Mouse (Mus musculus) hindbrain, embryonic 14.5 days (tissue): ENCODE data around the gene Rbfox1. TPM values are rescaled to one million over a fixed set of nuclear protein-coding genes. Genes with fewer than 3 reads are reported as not detected.

Experiments
- ATAC-seq: fragments of 200-750 bp; cut with Nextera tagmentation; 2 replicates; pipeline ENCODE4 v1.8.0; 2017; ENCODE audit warnings: moderate number of reproducible peaks, mild to moderate bottlenecking, moderate TSS enrichment, moderate library complexity; ENCODE audit not compliant: low FRiP score
- DNase-seq: peaks from one replicate; pipeline ENCODE4 v3.0.0-alpha.2; 2015; ENCODE audit warnings: low spot score
- H3K27ac ChIP-seq: fragments of 300-500 bp; sonication (generic); 2 replicates; pipeline ENCODE4 v1.5.1; 2014; ENCODE audit warnings: mild to moderate bottlenecking, moderate library complexity
- H3K27me3 ChIP-seq: fragments of 300-500 bp; sonication (generic); 2 replicates; pipeline ENCODE4 v1.6.1; 2014; ENCODE audit warnings: mild to moderate bottlenecking, low read length, mixed read lengths; ENCODE audit not compliant: control insufficient read depth, insufficient read depth
- H3K36me3 ChIP-seq: fragments of 300-500 bp; sonication (generic); replicated peaks from 2 replicates; pipeline ENCODE4 v1.6.1; 2014; ENCODE audit not compliant: control insufficient read depth, insufficient read depth
- H3K4me1 ChIP-seq: fragments of 300-500 bp; sonication (generic); replicated peaks from 2 replicates; pipeline ENCODE4 v1.6.1; 2014; ENCODE audit warnings: antibody characterized with exemption, low read length, mixed read lengths; ENCODE audit not compliant: control insufficient read depth, insufficient read depth
- H3K4me2 ChIP-seq: fragments of 300-500 bp; sonication (generic); replicated peaks from 2 replicates; pipeline ENCODE4 v1.6.1; 2014; ENCODE audit warnings: mild to moderate bottlenecking, moderate library complexity
- H3K4me3 ChIP-seq: fragments of 300-500 bp; sonication (generic); replicated peaks from 2 replicates; pipeline ENCODE4 v1.5.1; 2014; ENCODE audit warnings: mild to moderate bottlenecking, low read length
- H3K9ac ChIP-seq: fragments of 300-500 bp; sonication (generic); 2 replicates; pipeline ENCODE4 v1.6.1; 2014
- H3K9me3 ChIP-seq: fragments of 300-500 bp; sonication (generic); 2 replicates; pipeline ENCODE4 v1.6.1; 2016; ENCODE audit warnings: low read length; ENCODE audit not compliant: control insufficient read depth
- WGBS: fragments of 180-500 bp; shearing (Covaris S2); extraction: QIAGEN DNeasy Blood & Tissue Kit; methylation state at CpG from one replicate; pipeline ENCODE4 v1.1.7; 2014; 5-methylcytosine and 5-hydroxymethylcytosine counted together
- polyA plus RNA-seq: library from polyadenylated mRNA; unstranded; fragments of >200 nt; fragmentation: Nextera tagmentation; extraction: Ambion mirVana; gene quantifications from 2 replicates; pipeline ENCODE4 v1.2.1, GENCODE M21; 2014

Rbfox1 gene
- polyA plus RNA-seq, 1 experiment from 2014 or later: 217 TPM

DNA sequence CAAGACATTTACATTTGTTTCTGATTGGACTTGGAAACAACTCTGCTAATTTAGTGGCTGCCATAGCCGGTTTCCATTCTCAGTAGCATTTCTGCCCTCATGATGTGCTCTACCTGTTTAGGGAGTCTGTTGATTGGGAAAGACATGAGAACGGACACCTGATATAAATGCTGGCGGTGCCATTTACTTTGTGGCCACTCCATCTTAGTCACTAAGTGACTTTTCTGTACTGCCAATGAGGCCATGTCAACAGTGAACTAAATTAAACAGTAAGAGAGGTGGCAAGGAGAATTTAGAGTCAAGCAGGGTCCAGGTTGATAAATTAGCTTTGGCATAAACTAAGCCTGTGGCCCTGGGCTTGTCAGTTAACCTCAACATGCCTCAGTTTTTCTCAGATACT, 1191.6 kb downstream of the Rbfox1 start:
- ATAC-seq: no peak
- H3K27ac ChIP-seq: no peak overlapping the region
- H3K4me3 ChIP-seq: no peak overlapping the region
- DNase-seq: no peak
- no peaks in the 10 kb centered on the region for H3K36me3 ChIP-seq
- H3K9me3 ChIP-seq: no peaks in the 10 kb centered on the region
- H3K4me1 ChIP-seq: no peaks in the 10 kb centered on the region
- H3K9ac ChIP-seq: no peak overlapping the region
- WGBS: 87% methylated on average over 3 of the region's 3 CpGs
- no peaks in the 10 kb centered on the region for H3K27me3 ChIP-seq
- no peak overlapping the region for H3K4me2 ChIP-seq

DNA sequence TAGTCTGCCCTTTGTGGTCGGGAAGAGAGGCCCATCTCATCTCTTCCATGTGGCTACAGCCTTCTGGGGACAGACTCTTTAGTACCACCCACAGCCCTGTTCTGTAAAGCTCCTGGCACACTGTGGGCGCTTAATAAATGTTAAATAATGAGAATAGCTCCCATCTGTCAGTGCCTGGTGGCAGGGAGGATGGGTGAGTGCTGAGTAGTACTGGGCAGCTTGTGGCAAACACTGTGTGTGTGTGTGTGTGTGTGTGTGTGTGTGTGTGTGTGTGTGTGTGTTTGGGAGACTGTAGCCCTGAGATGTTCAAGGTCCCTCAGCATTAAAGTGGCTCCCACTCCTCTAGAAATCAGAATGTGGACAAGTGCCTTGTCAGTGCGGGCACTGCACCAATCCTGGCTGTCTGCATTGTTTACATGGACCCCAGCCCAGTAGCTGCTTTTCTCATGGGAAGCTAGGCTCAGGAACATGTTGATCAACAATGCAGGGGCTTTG, 1196.0 kb downstream of the Rbfox1 start:
- ATAC-seq (peak; percentile 51; the same call in 1 of the 2 replicates), DNase-seq (no peak)
- no peaks in the 10 kb centered on the region for H3K36me3 ChIP-seq
- WGBS: 68% methylated on average over 3 of the region's 3 CpGs
- H3K4me1 ChIP-seq: no peaks in the 10 kb centered on the region
- H3K27me3 ChIP-seq: no peaks in the 10 kb centered on the region
- H3K4me2 ChIP-seq: no peak overlapping the region
- no peaks in the 10 kb centered on the region for H3K9me3 ChIP-seq
- no peak overlapping the region for H3K4me3 ChIP-seq
- no peak overlapping the region for H3K9ac ChIP-seq
- H3K27ac ChIP-seq: 0 out of 2 replicates have a peak overlapping the region, but pooled peaks have one; percentile 14

GRCm38 (mm10) chr16:7081684-7082255, 1196.6 kb downstream of the Rbfox1 start:
- ATAC-seq (no peak), DNase-seq (no peak)
- Histone ChIP-seq H3K4me2 (no peak overlapping the region), H3K9me3 (no peaks in the 10 kb centered on the region), H3K27me3 (no peaks in the 10 kb centered on the region), H3K4me1 (no peaks in the 10 kb centered on the region), H3K4me3 (no peak overlapping the region), H3K36me3 (no peaks in the 10 kb centered on the region), H3K27ac (0 out of 2 replicates have a peak overlapping the region, but pooled peaks have one; percentile 14), H3K9ac (no peak overlapping the region)
- WGBS: 83% methylated on average over 5 of the region's 5 CpGs

GRCm38 (mm10) chr16:7083937-7084336, 1198.8 kb downstream of the Rbfox1 start:
- Histone ChIP-seq H3K36me3 (no peaks in the 10 kb centered on the region), H3K27me3 (no peaks in the 10 kb centered on the region), H3K4me3 (no peak overlapping the region), H3K27ac (no peak overlapping the region), H3K9ac (no peak overlapping the region), H3K4me2 (no peak overlapping the region), H3K9me3 (no peaks in the 10 kb centered on the region), H3K4me1 (no peaks in the 10 kb centered on the region)
- 88% methylated on average over 2 of the region's 2 CpGs for WGBS
- ATAC-seq (no peak), DNase-seq (no peak)

- Histone ChIP-seq H3K4me3 (no peak overlapping the region), H3K9me3 (no peaks in the 10 kb centered on the region), H3K27ac (no peak overlapping the region), H3K9ac (no peak overlapping the region), H3K4me2 (no peak overlapping the region), H3K27me3 (no peaks in the 10 kb centered on the region), H3K36me3 (no peaks in the 10 kb centered on the region), H3K4me1 (no peaks in the 10 kb centered on the region)
- no peak for DNase-seq
- ATAC-seq: no peak
- 82% methylated on average over 10 of the region's 10 CpGs for WGBS
Measured at GRCm38 (mm10) chr16:7088601-7089430, 1203.7 kb downstream of the Rbfox1 start.

DNA sequence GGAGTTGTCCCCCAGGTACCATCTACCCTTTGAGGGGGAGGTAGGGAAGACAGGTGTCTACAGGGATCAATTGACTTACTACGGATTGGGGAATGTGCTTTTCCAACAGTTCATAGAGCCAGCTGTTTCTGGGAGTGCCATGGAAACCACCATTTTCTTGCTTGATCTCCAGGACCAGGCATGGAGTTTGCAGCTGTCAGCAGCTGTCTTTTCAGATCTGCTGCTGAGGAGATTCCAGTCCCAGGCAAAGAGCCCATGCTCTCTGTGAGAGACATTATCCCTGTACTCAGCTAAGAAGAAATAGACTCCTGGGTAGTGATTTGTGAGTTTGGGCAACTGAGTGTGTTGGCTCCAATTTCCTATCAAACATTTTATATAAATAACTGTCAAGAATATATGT, 1204.3 kb downstream of the Rbfox1 start:
- 87% methylated on average over 1 of the region's 1 CpGs for WGBS
- no peak for ATAC-seq
- Histone ChIP-seq H3K9ac (no peak overlapping the region), H3K4me2 (no peak overlapping the region), H3K4me1 (no peaks in the 10 kb centered on the region), H3K9me3 (no peaks in the 10 kb centered on the region), H3K4me3 (no peak overlapping the region), H3K27me3 (no peaks in the 10 kb centered on the region), H3K36me3 (no peaks in the 10 kb centered on the region), H3K27ac (no peak overlapping the region)
- no peak for DNase-seq

DNA sequence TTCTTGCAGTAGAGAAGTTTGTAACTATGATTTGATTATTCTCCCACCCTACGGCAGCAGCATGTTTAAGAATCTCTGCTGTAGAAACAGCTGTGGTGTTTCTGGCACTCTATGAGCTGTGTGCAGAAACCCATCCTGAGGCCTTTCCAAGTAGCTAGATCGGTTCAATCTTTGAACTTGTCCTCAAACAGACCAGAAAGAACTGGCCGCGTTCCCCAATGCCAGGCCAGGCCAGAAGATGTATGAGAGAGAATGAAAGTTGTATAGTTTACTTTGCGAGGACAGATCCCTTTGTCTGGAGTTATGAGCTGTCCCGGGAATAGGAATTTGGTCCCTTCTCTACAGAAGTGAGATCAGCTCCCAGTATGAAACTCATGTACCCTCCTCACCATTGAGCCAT, 1205.0 kb downstream of the Rbfox1 start:
- no peaks in the 10 kb centered on the region for H3K36me3 ChIP-seq
- DNase-seq (no peak), ATAC-seq (no peak)
- no peaks in the 10 kb centered on the region for H3K27me3 ChIP-seq
- H3K4me2 ChIP-seq: no peak overlapping the region
- no peak overlapping the region for H3K27ac ChIP-seq
- H3K9ac ChIP-seq: no peak overlapping the region
- 95% methylated on average over 6 of the region's 6 CpGs for whole genome bisulfite sequencing
- H3K4me3 ChIP-seq: no peak overlapping the region
- H3K9me3 ChIP-seq: no peaks in the 10 kb centered on the region
- H3K4me1 ChIP-seq: no peaks in the 10 kb centered on the region

GRCm38 (mm10) chr16:7092811-7093210, 1207.7 kb downstream of the Rbfox1 start:
- H3K4me1 ChIP-seq: no peaks in the 10 kb centered on the region
- H3K4me3 ChIP-seq: no peak overlapping the region
- DNase-seq (no peak), ATAC-seq (no peak)
- H3K27ac ChIP-seq: no peak overlapping the region
- no peaks in the 10 kb centered on the region for H3K36me3 ChIP-seq
- WGBS: 80% methylated on average over 4 of the region's 4 CpGs
- no peak overlapping the region for H3K4me2 ChIP-seq
- no peaks in the 10 kb centered on the region for H3K27me3 ChIP-seq
- H3K9ac ChIP-seq: no peak overlapping the region
- H3K9me3 ChIP-seq: no peaks in the 10 kb centered on the region

- no peak overlapping the region for H3K27ac ChIP-seq
- no peak overlapping the region for H3K4me2 ChIP-seq
- H3K4me3 ChIP-seq: no peak overlapping the region
- ATAC-seq (no peak), DNase-seq (no peak)
- no peaks in the 10 kb centered on the region for H3K4me1 ChIP-seq
- no peaks in the 10 kb centered on the region for H3K36me3 ChIP-seq
- no peaks in the 10 kb centered on the region for H3K27me3 ChIP-seq
- WGBS: 92% methylated on average over 3 of the region's 3 CpGs
- H3K9ac ChIP-seq: no peak overlapping the region
- no peaks in the 10 kb centered on the region for H3K9me3 ChIP-seq
Measured at GRCm38 (mm10) chr16:7093686-7094085, 1208.5 kb downstream of the Rbfox1 start.
